Mouse (Mus musculus) stomach, embryonic 14.5 days (tissue): ENCODE results near the gene Magoh. TPM values are rescaled to one million over a fixed set of nuclear protein-coding genes. Genes with fewer than 3 reads are reported as not detected.
A peak's percentile ranks its signal among the peaks of the same experiment; 100 is the strongest.

Experiments
- ATAC-seq: fragments of 200-750 bp; cut with Nextera tagmentation; 2 replicates; pipeline ENCODE4 v1.8.0; 2017; ENCODE audit warnings: low read depth, moderate TSS enrichment; ENCODE audit not compliant: insufficient number of reproducible peaks, insufficient read depth, low FRiP score
- H3K27ac ChIP-seq: fragments of 300-500 bp; sonication (generic); 2 replicates; pipeline ENCODE4 v1.5.1; 2014; ENCODE audit warnings: mild to moderate bottlenecking, low read length, moderate library complexity, mixed read lengths
- H3K27me3 ChIP-seq: fragments of 300-500 bp; sonication (generic); 2 replicates; pipeline ENCODE4 v1.6.1; 2014; ENCODE audit warnings: low read length, control low read depth, mixed read lengths; ENCODE audit not compliant: control insufficient read depth, insufficient read depth
- H3K36me3 ChIP-seq: fragments of 300-500 bp; sonication (generic); 2 replicates; pipeline ENCODE4 v1.6.1; 2014; ENCODE audit warnings: mild to moderate bottlenecking, control low read depth, low read length, moderate library complexity, mixed read lengths; ENCODE audit not compliant: control insufficient read depth, insufficient read depth
- H3K4me1 ChIP-seq: fragments of 300-500 bp; sonication (generic); 2 replicates; pipeline ENCODE4 v1.6.1; 2014; ENCODE audit warnings: low read length, control low read depth, mixed read lengths; ENCODE audit not compliant: control insufficient read depth, insufficient read depth
- H3K4me2 ChIP-seq: fragments of 300-500 bp; sonication (generic); replicated peaks from 2 replicates; pipeline ENCODE4 v1.6.1; 2014; ENCODE audit warnings: low read depth, low read length, control low read depth
- H3K4me3 ChIP-seq: fragments of 300-500 bp; sonication (generic); 2 replicates; pipeline ENCODE4 v1.5.1; 2014; ENCODE audit warnings: low read depth, low read length, control low read depth
- H3K9ac ChIP-seq: fragments of 300-500 bp; sonication (generic); replicated peaks from 2 replicates; pipeline ENCODE4 v1.6.1; 2014; ENCODE audit warnings: low read depth, mild to moderate bottlenecking, control low read depth, low read length, moderate library complexity, mixed read lengths
- H3K9me3 ChIP-seq: fragments of 300-500 bp; sonication (generic); 2 replicates; pipeline ENCODE4 v1.6.1; 2016; ENCODE audit warnings: low read depth, low read length, control low read depth; ENCODE audit not compliant: control insufficient read depth
- WGBS: fragments of 180-500 bp; shearing (Covaris S2); extraction: QIAGEN DNeasy Blood & Tissue Kit; methylation state at CpG from one replicate; pipeline ENCODE4 v1.1.7; 2014; 5-methylcytosine and 5-hydroxymethylcytosine counted together
- polyA plus RNA-seq: library from polyadenylated mRNA; unstranded; fragments of >200 nt; fragmentation: Nextera tagmentation; extraction: Ambion mirVana; gene quantifications from 2 replicates; pipeline ENCODE4 v1.2.1, GENCODE M21; 2014

Gene Magoh
- polyA plus RNA-seq, 1 experiment from 2014 or later = 195 TPM

DNA sequence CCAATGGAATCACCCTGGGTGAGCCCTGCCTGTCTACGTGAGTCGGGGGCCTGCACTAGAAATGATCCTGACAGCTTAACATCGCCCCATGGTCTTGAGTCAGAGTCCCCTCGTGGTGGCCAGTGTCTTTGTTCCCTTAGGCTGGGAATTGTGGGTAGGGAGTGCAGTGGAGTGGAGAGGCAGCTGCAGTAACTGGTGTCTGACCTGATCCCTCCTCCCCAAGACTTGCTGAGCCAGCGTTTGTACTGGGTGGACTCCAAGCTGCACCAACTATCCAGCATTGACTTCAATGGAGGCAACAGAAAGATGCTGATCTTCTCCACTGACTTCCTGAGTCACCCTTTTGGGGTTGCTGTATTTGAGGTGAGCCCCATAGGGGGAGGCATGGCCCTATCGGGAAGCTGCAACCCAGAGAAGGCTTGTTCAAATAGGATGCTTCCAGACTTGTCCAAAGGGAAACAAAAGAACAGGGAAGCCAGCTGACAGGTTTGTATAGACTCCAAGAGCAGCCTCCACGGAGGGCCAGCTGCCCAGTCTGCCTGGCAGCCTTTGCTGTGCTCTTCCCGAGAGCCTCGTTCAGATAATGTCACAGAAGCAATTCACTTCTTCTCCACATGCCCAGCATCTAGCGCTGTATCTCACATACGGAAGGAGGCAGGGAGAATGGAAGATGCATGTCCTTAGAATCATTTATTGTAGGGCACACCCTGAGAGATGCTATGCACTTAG, 22.4 kb upstream of the Magoh start:
- H3K27me3 ChIP-seq = no peaks in the 10 kb centered on the region
- no peaks in the 10 kb centered on the region for H3K36me3 ChIP-seq
- H3K4me2 ChIP-seq = no peak overlapping the region
- no peaks in the 10 kb centered on the region for H3K9me3 ChIP-seq
- ATAC-seq = no peak
- no peak overlapping the region for H3K9ac ChIP-seq
- 72% methylated on average over 11 of the region's 11 CpGs for WGBS
- H3K4me3 ChIP-seq = no peak overlapping the region
- H3K27ac ChIP-seq = no peak overlapping the region
- H3K4me1 ChIP-seq = no peaks in the 10 kb centered on the region

DNA sequence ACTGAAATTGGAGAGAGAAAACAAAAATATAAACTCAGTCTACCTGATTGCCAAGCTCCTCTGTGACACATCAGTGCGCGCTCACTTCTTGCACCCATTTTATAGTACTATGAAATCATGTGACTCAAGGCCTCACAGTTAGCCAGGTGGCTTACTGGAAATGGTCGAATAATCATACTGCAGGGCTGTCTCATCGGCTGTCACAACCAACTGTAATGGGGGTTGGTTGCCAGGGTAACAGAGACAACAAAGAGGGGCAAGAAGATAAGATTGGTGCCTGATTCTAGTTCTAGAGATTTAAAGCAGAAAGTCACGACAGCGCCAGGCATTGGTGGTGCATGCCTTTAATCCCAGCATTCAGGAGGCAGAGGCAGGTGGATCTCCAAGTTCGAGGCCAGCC, 20.6 kb upstream of the Magoh start:
- 90% methylated on average over 7 of the region's 7 CpGs for WGBS
- Histone ChIP-seq H3K9ac (no peak overlapping the region), H3K4me1 (no peaks in the 10 kb centered on the region), H3K9me3 (no peaks in the 10 kb centered on the region), H3K27ac (no peak overlapping the region), H3K27me3 (no peaks in the 10 kb centered on the region), H3K36me3 (no peaks in the 10 kb centered on the region), H3K4me3 (no peak overlapping the region), H3K4me2 (no peak overlapping the region)
- ATAC-seq = no peak

DNA sequence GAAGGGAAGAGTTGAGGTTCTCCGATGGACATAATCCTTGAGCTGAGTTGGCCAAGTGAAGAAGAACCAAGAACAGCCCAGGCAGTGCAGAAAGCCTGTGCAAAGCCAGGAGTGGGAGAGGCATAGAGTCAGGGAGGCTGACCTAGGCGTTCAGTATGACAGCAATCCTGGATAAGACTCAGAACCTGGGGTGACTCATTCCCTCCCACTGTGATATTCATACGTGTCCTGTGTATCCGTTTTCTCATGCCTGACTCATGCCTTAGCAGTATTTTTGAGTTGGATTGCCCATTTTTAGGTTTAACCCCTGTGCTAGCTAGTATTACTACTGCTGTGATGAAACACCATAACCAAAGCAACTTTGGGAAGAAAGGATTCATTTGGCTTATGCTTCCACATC, 14.7 kb upstream of the Magoh start:
- Histone ChIP-seq H3K9ac (no peak overlapping the region), H3K4me2 (no peak overlapping the region), H3K9me3 (no peaks in the 10 kb centered on the region), H3K4me1 (no peaks in the 10 kb centered on the region), H3K27ac (no peak overlapping the region), H3K36me3 (no peaks in the 10 kb centered on the region), H3K4me3 (no peak overlapping the region), H3K27me3 (no peaks in the 10 kb centered on the region)
- WGBS = 81% methylated on average over 4 of the region's 4 CpGs
- ATAC-seq = no peak

DNA sequence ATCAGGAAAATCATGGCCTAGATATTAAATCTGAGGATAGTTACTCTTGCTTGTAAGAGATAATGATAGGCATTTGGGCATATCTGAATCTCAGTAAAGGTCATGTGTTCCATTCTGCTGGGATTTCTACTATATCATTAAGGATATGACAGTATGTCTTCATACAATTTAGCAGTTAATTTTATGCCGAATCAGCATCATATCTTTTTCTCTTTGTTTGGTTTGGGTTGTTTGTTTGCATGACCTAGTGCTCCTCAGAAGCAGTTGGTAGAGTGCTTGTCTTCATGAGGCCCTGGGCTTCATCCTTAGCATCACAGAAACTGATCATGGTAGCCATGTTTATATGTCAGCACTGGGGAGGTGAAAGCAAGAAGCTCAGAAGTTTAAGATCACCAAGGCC, 2.1 kb downstream of the Magoh start:
- Histone ChIP-seq H3K9ac (no peak overlapping the region), H3K27ac (no peak overlapping the region), H3K4me3 (no peak overlapping the region), H3K36me3 (peaks cover 49% of the 10 kb centered on the region), H3K4me2 (no peak overlapping the region), H3K27me3 (no peaks in the 10 kb centered on the region), H3K4me1 (peaks cover 10% of the 10 kb centered on the region; the same call in 1 of the 2 replicates), H3K9me3 (no peaks in the 10 kb centered on the region)
- 95% methylated on average over 1 of the region's 1 CpGs for WGBS
- ATAC-seq = no peak

DNA sequence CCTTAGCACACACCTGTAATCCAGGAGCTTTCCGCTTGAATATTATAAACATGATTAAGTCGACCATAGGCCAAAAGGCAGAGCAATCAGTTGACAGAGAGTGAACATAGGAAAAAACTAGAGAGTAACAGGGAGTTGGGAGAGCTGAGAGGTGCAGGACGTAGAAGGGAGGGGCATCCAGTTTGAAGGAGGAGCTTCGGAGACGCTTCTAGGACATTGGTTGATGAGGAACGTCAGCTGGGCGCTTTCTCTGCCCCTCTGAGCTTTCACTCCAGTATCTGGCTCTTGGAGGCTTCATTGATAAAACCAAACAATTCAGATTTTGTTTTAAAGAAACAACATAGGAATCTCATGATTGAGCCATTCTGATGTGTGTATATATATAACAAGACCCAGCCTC, 6.8 kb downstream of the Magoh start:
- no peaks in the 10 kb centered on the region for H3K27me3 ChIP-seq
- H3K9ac ChIP-seq = no peak overlapping the region
- 0 out of 2 replicates have a peak, but pooled peaks cover 5% of the 10 kb centered on the region for H3K4me1 ChIP-seq
- H3K36me3 ChIP-seq = peaks cover 54% of the 10 kb centered on the region
- no peak overlapping the region for H3K4me2 ChIP-seq
- no peak overlapping the region for H3K4me3 ChIP-seq
- no peak overlapping the region for H3K27ac ChIP-seq
- H3K9me3 ChIP-seq = no peaks in the 10 kb centered on the region
- no peak for ATAC-seq
- 81% methylated on average over 7 of the region's 7 CpGs for WGBS

DNA sequence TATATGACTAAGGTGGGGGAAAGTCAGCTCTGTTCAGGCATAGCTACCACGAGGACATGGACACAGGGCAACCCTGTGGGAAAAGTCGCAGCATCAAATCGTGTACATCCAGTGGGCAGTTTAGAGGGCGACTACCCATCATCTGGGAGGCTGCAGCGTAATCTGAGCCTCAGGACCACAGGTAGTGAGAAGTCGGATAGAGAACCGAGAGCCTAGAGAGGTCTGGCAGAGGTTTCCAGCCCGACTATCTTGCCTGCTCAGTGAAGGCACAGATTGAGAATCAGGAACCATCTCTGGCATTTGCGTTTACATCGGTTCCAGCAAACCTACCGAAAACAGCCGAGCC, 9.8 kb downstream of the Magoh start:
- peak; percentile 11; the same call in 1 of the 2 replicates for ATAC-seq
- Histone ChIP-seq H3K36me3 (peaks cover 43% of the 10 kb centered on the region), H3K4me2 (peak overlapping the region; percentile 87), H3K4me3 (peak overlapping the region; percentile 50), H3K9me3 (no peaks in the 10 kb centered on the region), H3K27ac (peak overlapping the region; percentile 89), H3K9ac (peak overlapping the region; percentile 43), H3K27me3 (no peaks in the 10 kb centered on the region), H3K4me1 (0 out of 2 replicates have a peak, but pooled peaks cover 5% of the 10 kb centered on the region)
- 2% methylated on average over 12 of the region's 12 CpGs for WGBS

DNA sequence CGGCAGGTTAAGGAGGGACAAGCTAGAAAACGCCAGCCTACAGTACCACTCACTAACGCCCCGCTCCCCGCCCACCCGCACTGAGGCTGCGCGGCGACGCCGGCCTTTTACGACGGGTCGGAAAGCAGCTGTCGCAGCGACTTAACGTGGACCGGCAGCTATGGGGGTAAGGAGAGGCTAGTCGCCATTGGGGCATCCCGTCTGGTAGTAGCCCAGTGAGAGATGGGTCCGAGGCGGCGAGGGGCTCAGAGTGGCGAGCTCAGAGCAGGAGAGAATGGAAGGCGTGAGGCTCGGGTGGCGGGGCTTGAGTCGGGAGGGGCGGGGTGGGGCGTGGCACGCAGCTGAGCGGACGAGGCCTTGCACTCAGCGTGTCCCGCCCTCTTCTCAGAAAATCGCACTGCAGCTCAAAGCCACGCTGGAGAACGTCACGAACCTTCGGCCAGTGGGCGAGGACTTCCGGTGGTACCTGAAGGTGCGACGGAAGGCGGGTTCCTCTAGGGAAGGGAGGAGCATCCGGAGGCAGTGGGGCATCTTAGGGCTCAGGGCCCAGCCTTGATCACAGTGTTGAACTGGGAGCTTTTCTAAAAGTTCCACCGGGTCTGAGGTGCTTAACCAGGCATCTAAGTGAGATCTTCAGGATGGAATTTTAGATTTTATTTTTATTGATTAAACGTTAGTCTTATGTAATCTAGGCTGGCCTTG, 10.3 kb downstream of the Magoh start, which contains the start of gene 0610037L13Rik:
TSS of gene 0610037L13Rik (plus strand) at position 83 of the 702 bp plus-strand sequence.
- Histone ChIP-seq H3K27ac (peak within 1 kb of the TSS; percentile 89), H3K9ac (peak within 1 kb of the TSS; percentile 43), H3K4me3 (peak within 1 kb of the TSS; percentile 50), H3K9me3 (no peaks in the 10 kb centered on the region), H3K27me3 (no peaks in the 10 kb centered on the region), H3K36me3 (peaks cover 41% of the 10 kb centered on the region), H3K4me2 (peak within 1 kb of the TSS; percentile 87), H3K4me1 (0 out of 2 replicates have a peak, but pooled peaks cover 5% of the 10 kb centered on the region)
- WGBS = under 1% methylated on average over 44 of the region's 48 CpGs
- ATAC-seq = peak; percentile 95

DNA sequence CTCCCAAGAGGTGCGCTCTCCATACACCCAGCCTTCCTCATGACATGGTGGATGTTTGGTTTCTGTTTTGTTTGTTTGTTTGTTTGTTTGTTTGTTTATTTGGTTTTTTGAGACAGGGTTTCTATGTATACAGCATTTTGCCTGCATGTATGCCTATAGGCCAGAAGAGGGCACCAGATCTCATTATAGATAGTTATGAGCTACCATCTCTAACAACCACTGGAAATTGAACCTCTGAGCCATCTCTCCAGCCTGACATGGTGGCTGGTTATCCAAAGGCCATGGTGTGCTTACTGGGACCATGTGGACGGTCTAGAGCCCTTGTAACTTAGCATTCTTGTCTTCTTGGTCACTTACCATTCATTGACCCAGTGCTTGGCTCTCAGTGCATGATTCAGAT, 13.1 kb downstream of the Magoh start:
- Histone ChIP-seq H3K4me1 (0 out of 2 replicates have a peak, but pooled peaks cover 5% of the 10 kb centered on the region), H3K27ac (no peak overlapping the region), H3K36me3 (peaks cover 39% of the 10 kb centered on the region), H3K27me3 (no peaks in the 10 kb centered on the region), H3K9me3 (no peaks in the 10 kb centered on the region), H3K4me2 (no peak overlapping the region), H3K9ac (no peak overlapping the region), H3K4me3 (no peak overlapping the region)
- no peak for ATAC-seq
- WGBS = 83% methylated on average over 2 of the region's 2 CpGs
